Mouse (Mus musculus): Measurements from ENCODE around the gene Immt. TPM values are rescaled to one million over a fixed set of nuclear protein-coding genes. Genes with fewer than 3 reads are reported as not detected.

The Immt gene
- polyA plus RNA-seq (2014; fragmentation: Nextera tagmentation; extraction: Ambion mirVana), result 193 and 196 TPM in 2 replicates

DNA sequence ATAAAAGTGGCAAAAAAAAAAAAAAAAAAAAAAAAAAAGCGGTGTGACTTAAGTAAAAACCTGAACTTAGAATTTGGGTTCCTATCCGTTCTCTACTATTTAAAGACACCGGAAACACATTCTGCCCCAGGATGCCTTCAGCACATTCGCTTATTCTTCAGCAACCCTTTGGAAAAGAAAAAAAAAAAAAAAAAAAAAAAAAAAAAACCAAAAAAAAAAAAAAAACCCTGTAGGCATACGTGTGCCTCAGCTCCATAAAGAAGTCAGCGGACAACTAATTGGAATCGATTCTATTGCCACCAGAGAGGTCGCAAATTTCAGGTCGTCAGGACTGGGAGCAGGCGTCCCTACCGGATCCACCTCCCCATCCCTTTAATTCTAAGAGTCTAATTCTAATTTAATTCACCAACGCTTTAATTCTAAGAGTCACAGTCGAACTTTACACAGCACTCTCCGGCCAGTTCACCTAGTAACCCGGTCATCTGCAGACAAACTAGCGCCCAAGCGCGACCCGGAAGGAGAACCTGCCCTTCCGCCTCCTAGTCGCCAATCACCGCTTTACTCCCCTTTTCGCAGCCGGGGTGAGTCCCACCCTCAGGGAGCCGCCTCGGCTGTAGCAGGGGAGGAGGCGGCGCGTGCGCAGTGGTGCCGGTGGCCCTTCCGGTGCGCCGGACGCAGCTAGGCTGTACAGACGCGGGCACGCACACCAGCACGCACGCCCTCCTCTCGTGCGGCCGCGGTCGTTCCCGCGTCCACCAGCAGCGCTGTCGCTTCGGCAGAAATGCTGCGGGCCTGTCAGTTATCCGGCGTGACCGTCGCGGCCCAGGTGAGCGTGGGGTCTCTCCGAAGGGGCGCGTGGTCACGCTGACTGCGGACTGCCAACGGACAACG, at the start of gene Immt:
Gene Immt, plus strand, starts transcription at position 642 of the 891 bp plus-strand sequence.
- peaks cover 9% of the 10 kb centered on the region; the same call in 1 of the 2 replicates for H3K36me3 ChIP-seq (ENCODE audit: insufficient read depth)
- H3K4me2 ChIP-seq, result peak within 1 kb of the TSS; percentile 83
- H3K4me1 ChIP-seq (ENCODE audit: insufficient read depth), result peaks cover 5% of the 10 kb centered on the region; the same call in 1 of the 2 replicates
- DNase-seq, result peak; percentile 98
- peak within 1 kb of the TSS; percentile 93 for H3K4me3 ChIP-seq (ENCODE audit: low read depth, low read length)
- H3K27ac ChIP-seq (ENCODE audit: low read depth), result peak within 1 kb of the TSS; percentile 90
- TF ChIP-seq CTCF (IDR thresholded peaks at IDR 0.05; ENCODE audit: low read depth), result no peak; the same call in none of the 2 replicates
- ATAC-seq (ENCODE audit: insufficient read depth), result peak; percentile 99
- under 1% methylated on average over 64 of the region's 64 CpGs for WGBS
- H3K27me3 ChIP-seq (ENCODE audit: insufficient read depth, low read length), result no peaks in the 10 kb centered on the region
- peak within 1 kb of the TSS; percentile 85 for H3K9ac ChIP-seq
- no peaks in the 10 kb centered on the region for H3K9me3 ChIP-seq (ENCODE audit: low read depth, low read length)

DNA sequence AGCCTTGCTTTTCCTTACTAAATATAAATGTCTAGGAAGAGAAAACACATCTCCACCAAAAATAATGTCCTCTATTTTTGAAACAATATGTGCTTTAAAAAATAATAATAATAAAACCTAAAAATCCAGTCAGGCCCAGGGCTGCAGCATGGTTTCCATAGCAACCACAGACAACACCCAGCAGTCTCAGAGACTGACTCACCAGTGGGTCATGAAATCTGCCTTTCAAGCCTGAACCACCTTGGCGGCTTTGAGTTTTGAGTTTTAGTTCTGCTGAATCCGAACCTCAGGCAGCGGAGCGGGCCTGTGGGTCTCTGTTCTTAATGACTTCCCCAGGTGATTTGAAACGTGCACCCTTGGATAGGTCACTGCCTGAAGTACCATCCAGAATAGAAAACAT, 48.0 kb upstream of the Immt start:
- Histone ChIP-seq H3K27me3 (ENCODE audit: insufficient read depth, low read length) (no peaks in the 10 kb centered on the region), H3K9me3 (ENCODE audit: low read depth, low read length) (no peaks in the 10 kb centered on the region), H3K4me3 (ENCODE audit: low read depth, low read length) (no peak overlapping the region), H3K27ac (ENCODE audit: low read depth) (no peak overlapping the region), H3K4me1 (ENCODE audit: insufficient read depth) (no peaks in the 10 kb centered on the region), H3K9ac (no peak overlapping the region), H3K36me3 (ENCODE audit: insufficient read depth) (no peaks in the 10 kb centered on the region), H3K4me2 (no peak overlapping the region)
- 83% methylated on average over 5 of the region's 5 CpGs for WGBS
- no peak for DNase-seq
- no peak for ATAC-seq (ENCODE audit: insufficient read depth)
- TF ChIP-seq CTCF (IDR thresholded peaks at IDR 0.05; ENCODE audit: low read depth), result no peak

DNA sequence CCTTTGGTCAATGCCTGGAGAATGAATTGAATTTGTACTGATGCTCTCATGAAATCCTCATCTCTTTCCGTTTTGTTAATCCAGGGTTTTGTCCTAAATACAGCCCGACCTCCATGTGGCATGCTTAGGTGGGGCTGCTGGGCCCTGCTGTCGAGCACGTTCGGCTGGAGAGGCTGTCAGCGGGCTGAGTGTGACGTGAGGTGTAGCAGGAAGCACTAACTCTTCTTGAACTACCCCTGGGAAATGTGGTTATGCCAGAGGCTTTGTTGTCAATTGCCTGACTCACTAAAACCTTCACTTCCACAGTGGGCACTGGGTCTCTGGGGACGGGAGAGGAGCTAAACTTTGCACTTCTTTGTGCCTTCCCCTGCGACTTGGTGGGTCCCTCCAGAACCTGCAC, 42.8 kb upstream of the Immt start:
- WGBS, result 51% methylated on average over 9 of the region's 9 CpGs
- Histone ChIP-seq H3K9me3 (ENCODE audit: low read depth, low read length) (no peaks in the 10 kb centered on the region), H3K9ac (no peak overlapping the region), H3K4me2 (no peak overlapping the region), H3K27ac (ENCODE audit: low read depth) (no peak overlapping the region), H3K4me3 (ENCODE audit: low read depth, low read length) (no peak overlapping the region), H3K36me3 (ENCODE audit: insufficient read depth) (no peaks in the 10 kb centered on the region), H3K4me1 (ENCODE audit: insufficient read depth) (no peaks in the 10 kb centered on the region), H3K27me3 (ENCODE audit: insufficient read depth, low read length) (no peaks in the 10 kb centered on the region)
- DNase-seq (no peak), ATAC-seq (ENCODE audit: insufficient read depth) (no peak)
- TF ChIP-seq CTCF (IDR thresholded peaks at IDR 0.05; ENCODE audit: low read depth), result no peak

DNA sequence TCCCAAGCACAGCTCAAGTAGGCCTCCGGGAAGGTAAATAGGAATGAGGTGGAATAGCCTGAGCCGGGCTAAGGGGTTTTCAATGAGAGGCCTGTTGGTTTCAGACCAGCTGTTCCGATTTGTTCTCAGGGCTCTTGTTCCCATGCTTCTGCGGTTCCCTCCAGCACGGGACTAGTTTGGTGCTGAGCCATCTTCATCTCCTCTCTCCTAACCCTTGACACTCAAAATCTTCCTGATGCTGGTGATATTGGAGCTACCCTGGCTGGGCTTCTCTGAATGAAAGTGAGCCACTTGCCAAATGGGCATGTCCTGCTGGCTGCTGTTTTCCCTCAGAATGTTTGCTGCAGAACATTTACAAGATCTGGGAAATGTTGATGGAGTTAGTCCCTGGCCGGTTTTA, 39.4 kb upstream of the Immt start:
- Histone ChIP-seq H3K9ac (no peak overlapping the region), H3K36me3 (ENCODE audit: insufficient read depth) (no peaks in the 10 kb centered on the region), H3K4me2 (no peak overlapping the region), H3K4me3 (ENCODE audit: low read depth, low read length) (no peak overlapping the region), H3K27ac (ENCODE audit: low read depth) (no peak overlapping the region), H3K4me1 (ENCODE audit: insufficient read depth) (no peaks in the 10 kb centered on the region), H3K9me3 (ENCODE audit: low read depth, low read length) (no peaks in the 10 kb centered on the region), H3K27me3 (ENCODE audit: insufficient read depth, low read length) (no peaks in the 10 kb centered on the region)
- no peak for ATAC-seq (ENCODE audit: insufficient read depth)
- no peak for DNase-seq
- TF ChIP-seq CTCF (IDR thresholded peaks at IDR 0.05; ENCODE audit: low read depth), result no peak
- WGBS, result 70% methylated on average over 6 of the region's 6 CpGs

DNA sequence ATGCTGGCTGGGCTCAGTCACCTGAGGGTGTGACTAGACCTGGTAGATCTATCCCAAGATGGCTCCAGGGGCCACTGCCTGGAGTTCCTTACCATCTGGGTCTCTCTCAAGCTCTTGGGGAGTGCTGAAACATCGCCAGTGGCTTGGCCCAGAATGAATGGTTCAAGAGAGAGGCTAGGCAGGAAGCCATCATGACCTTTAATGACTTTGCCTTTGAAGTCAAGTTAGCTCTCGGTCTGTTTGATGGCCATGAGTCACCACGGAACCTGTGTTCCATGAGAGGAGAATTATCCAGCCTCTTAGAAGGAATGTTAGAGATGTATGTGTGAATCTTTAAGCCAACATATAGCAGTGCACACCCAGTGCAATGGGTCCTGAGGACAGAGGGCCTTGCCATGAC, 31.7 kb upstream of the Immt start:
- Histone ChIP-seq H3K4me2 (no peak overlapping the region), H3K4me3 (ENCODE audit: low read depth, low read length) (no peak overlapping the region), H3K4me1 (ENCODE audit: insufficient read depth) (no peaks in the 10 kb centered on the region), H3K27ac (ENCODE audit: low read depth) (no peak overlapping the region), H3K9ac (no peak overlapping the region), H3K9me3 (ENCODE audit: low read depth, low read length) (no peaks in the 10 kb centered on the region), H3K36me3 (ENCODE audit: insufficient read depth) (no peaks in the 10 kb centered on the region), H3K27me3 (ENCODE audit: insufficient read depth, low read length) (no peaks in the 10 kb centered on the region)
- DNase-seq, result no peak
- no peak for TF ChIP-seq CTCF (IDR thresholded peaks at IDR 0.05; ENCODE audit: low read depth)
- no peak for ATAC-seq (ENCODE audit: insufficient read depth)
- WGBS, result 68% methylated on average over 3 of the region's 3 CpGs

DNA sequence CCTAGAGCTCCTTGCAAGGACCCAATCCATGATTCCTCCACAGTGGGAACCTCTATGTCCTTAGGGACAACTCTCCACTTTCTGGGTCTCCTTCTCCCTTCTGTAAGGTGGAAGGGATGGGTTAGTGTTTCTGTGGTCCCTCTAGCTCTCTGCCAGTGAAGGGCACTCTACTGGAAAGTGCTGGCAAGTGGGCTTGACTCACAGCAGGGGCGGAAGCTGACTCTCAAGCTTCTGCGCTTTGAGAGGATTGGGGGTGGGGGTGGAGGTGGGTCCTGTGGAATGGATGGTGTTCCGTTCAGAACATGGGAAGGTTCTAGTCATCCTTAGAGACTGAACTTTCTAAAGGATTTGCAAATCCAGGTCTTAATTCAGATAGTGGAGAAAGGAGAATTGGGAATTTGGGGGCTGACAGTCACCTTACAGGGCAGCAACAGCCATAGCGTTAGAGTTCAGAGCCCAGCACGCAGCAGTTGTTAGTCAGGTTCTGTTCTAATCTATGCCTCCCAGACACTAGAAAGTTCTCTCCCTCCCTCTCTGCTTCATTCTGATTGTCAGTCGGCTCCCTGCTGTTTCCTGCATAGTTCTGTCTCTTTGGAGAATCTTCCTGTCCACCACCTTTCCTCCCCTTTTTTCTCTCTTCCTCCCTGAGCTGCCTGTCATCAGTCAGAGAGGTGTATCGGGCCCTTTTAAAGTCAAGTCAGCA, 30.0 kb upstream of the Immt start:
- Histone ChIP-seq H3K4me1 (ENCODE audit: insufficient read depth) (no peaks in the 10 kb centered on the region), H3K9me3 (ENCODE audit: low read depth, low read length) (no peaks in the 10 kb centered on the region), H3K4me3 (ENCODE audit: low read depth, low read length) (no peak overlapping the region), H3K4me2 (no peak overlapping the region), H3K27me3 (ENCODE audit: insufficient read depth, low read length) (no peaks in the 10 kb centered on the region), H3K9ac (no peak overlapping the region), H3K36me3 (ENCODE audit: insufficient read depth) (no peaks in the 10 kb centered on the region), H3K27ac (ENCODE audit: low read depth) (no peak overlapping the region)
- ATAC-seq (ENCODE audit: insufficient read depth) (no peak), DNase-seq (no peak)
- no peak for TF ChIP-seq CTCF (IDR thresholded peaks at IDR 0.05; ENCODE audit: low read depth)
- WGBS, result 49% methylated on average over 7 of the region's 7 CpGs

DNA sequence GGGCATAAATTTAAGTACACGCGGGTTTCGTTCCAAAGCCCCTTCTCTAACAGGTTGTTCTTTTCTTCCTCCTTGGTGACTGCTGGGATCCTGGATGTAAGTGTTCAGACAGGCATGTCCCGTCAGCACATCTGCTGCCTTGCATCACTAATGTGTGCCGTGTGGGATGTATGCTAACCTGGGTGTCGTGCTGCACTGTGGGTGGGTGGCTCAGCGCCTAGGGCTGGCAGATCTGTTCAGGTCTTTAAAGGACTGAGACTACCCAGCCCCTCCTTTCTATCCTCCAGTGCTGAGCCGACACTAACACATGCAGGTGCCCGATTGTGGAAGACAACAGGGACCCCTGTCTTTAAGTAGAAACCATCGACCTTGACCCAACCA, 29.4 kb upstream of the Immt start:
- Histone ChIP-seq H3K9ac (no peak overlapping the region), H3K36me3 (ENCODE audit: insufficient read depth) (no peaks in the 10 kb centered on the region), H3K4me1 (ENCODE audit: insufficient read depth) (no peaks in the 10 kb centered on the region), H3K27me3 (ENCODE audit: insufficient read depth, low read length) (no peaks in the 10 kb centered on the region), H3K4me3 (ENCODE audit: low read depth, low read length) (no peak overlapping the region), H3K27ac (ENCODE audit: low read depth) (no peak overlapping the region), H3K9me3 (ENCODE audit: low read depth, low read length) (no peaks in the 10 kb centered on the region), H3K4me2 (no peak overlapping the region)
- no peak for DNase-seq
- WGBS, result 73% methylated on average over 10 of the region's 10 CpGs
- no peak for ATAC-seq (ENCODE audit: insufficient read depth)
- TF ChIP-seq CTCF (IDR thresholded peaks at IDR 0.05; ENCODE audit: low read depth), result no peak
